Mouse (Mus musculus) left cerebral cortex, adult 18-20 months (tissue): ENCODE data around the gene Fmo3. TPM values are rescaled to one million over a fixed set of nuclear protein-coding genes. Genes with fewer than 3 reads are reported as not detected.

Source experiments
- DNase-seq, 2 experiments: peaks; one replicate each; pipeline ENCODE4 v3.0.0; 2021 to 2022; ENCODE audit warnings: low spot score in 2 of 2, mixed read lengths in 1 of 2
- total RNA-seq, 2 experiments: library from RNA; stranded (reverse); gene quantifications; 2 replicates each; pipeline ENCODE4 v1.2.3; 2021

Fmo3 gene
- total RNA-seq, 2 experiments from 2014 or later: not detected

GRCm38 (mm10) chr1:162931310-162931875 lies 52.9 kb downstream of the Fmo3 start:
- no peak for DNase-seq

- DNase-seq: no peak
Observed at GRCm38 (mm10) chr1:162930631-162931030, 53.7 kb downstream of the Fmo3 start.

- DNase-seq: no peak
Observed at GRCm38 (mm10) chr1:162929146-162929545, 55.2 kb downstream of the Fmo3 start.

- no peak for DNase-seq
Observed at GRCm38 (mm10) chr1:162925121-162925520, 59.2 kb downstream of the Fmo3 start.

- DNase-seq: no peak
Observed at GRCm38 (mm10) chr1:162916661-162917060, 67.7 kb downstream of the Fmo3 start.

GRCm38 (mm10) chr1:162914932-162915556 lies 69.3 kb downstream of the Fmo3 start:
- DNase-seq: no peak

- DNase-seq: no peak
Observed at GRCm38 (mm10) chr1:162912085-162912484, 72.2 kb downstream of the Fmo3 start.

Other genes starting within 250 kb of the Fmo3 start
- 100 to 1,000 TPM; 180 to 183 TPM for gene Prrc2c, start 244.0 kb downstream of the Fmo3 start, total RNA-seq
- not detected for gene Fmo4, start 170.6 kb downstream of the Fmo3 start, total RNA-seq
- gene Fmo1, start 117.9 kb downstream of the Fmo3 start, total RNA-seq: 10 to 100 TPM; 12.1 to 15.9 TPM
- gene Fmo2, start 85.8 kb downstream of the Fmo3 start, total RNA-seq: 1 to 10 TPM; 3.8 to 4.0 TPM
- gene Fmo6, start 47.0 kb downstream of the Fmo3 start, total RNA-seq: not detected
- gene Mroh9, start 101.1 kb upstream of the Fmo3 start, total RNA-seq: not detected